Mouse (Mus musculus) stomach, postnatal 0 days (tissue): ENCODE results near the gene Akt1. TPM values are rescaled to one million over a fixed set of nuclear protein-coding genes. Genes with fewer than 3 reads are reported as not detected.

ENCODE experiments used
- ATAC-seq: fragments of 200-750 bp; cut with Nextera tagmentation; 2 replicates; pipeline ENCODE4 v1.8.0; 2017; ENCODE audit not compliant: low FRiP score, low TSS enrichment
- DNase-seq: peaks from one replicate; pipeline ENCODE4 v3.0.0-alpha.2; 2016; ENCODE audit warnings: low spot score
- H3K27ac ChIP-seq: fragments of 300-500 bp; sonication (generic); replicated peaks from 2 replicates; pipeline ENCODE4 v1.5.1; 2014; ENCODE audit warnings: mild to moderate bottlenecking, control low read depth
- H3K27me3 ChIP-seq: fragments of 300-500 bp; sonication (generic); 2 replicates; pipeline ENCODE4 v1.6.1; 2014; ENCODE audit warnings: low read length; ENCODE audit not compliant: control insufficient read depth, insufficient read depth
- H3K36me3 ChIP-seq: fragments of 300-500 bp; sonication (generic); 2 replicates; pipeline ENCODE4 v1.6.1; 2014; ENCODE audit warnings: low read length, mixed read lengths; ENCODE audit not compliant: control insufficient read depth, insufficient read depth
- H3K4me1 ChIP-seq: fragments of 300-500 bp; sonication (generic); replicated peaks from 2 replicates; pipeline ENCODE4 v1.6.1; 2014; ENCODE audit warnings: antibody characterized with exemption; ENCODE audit not compliant: control insufficient read depth, insufficient read depth
- H3K4me2 ChIP-seq: fragments of 300-500 bp; sonication (generic); replicated peaks from 2 replicates; pipeline ENCODE4 v1.6.1; 2014; ENCODE audit warnings: low read depth, mild to moderate bottlenecking, control low read depth, moderate library complexity
- H3K4me3 ChIP-seq: fragments of 300-500 bp; sonication (generic); 2 replicates; pipeline ENCODE4 v1.5.1; 2014; ENCODE audit warnings: low read depth, low read length, control low read depth
- H3K9ac ChIP-seq: fragments of 300-500 bp; sonication (generic); 2 replicates; pipeline ENCODE4 v1.6.1; 2014; ENCODE audit warnings: mild to moderate bottlenecking, low read length, control low read depth, mixed read lengths
- H3K9me3 ChIP-seq: fragments of 300-500 bp; sonication (generic); 2 replicates; pipeline ENCODE4 v1.6.1; 2016; ENCODE audit warnings: low read length; ENCODE audit not compliant: control insufficient read depth
- CTCF ChIP-seq: IDR thresholded peaks from 2 replicates; pipeline ENCODE4 v1.5.1; 2016; ENCODE audit warnings: antibody characterized with exemption, low read depth, mild to moderate bottlenecking, moderate library complexity
- EP300 ChIP-seq: optimal IDR thresholded peaks from 2 replicates; pipeline ENCODE3; 2016; ENCODE audit warnings: antibody characterized with exemption
- WGBS: fragments of 180-500 bp; shearing (Covaris S2); extraction: QIAGEN DNeasy Blood & Tissue Kit; methylation state at CpG from one replicate; pipeline ENCODE4 v1.1.7; 2014; 5-methylcytosine and 5-hydroxymethylcytosine counted together
- polyA plus RNA-seq: library from polyadenylated mRNA; unstranded; fragments of >200 nt; fragmentation: Nextera tagmentation; extraction: Ambion mirVana; gene quantifications from 2 replicates; pipeline ENCODE4 v1.2.1, GENCODE M21; 2015

Akt1 gene
- 84.5 and 98.2 TPM in 2 replicates for polyA plus RNA-seq

- H3K4me3 ChIP-seq, result peak within 1 kb of the TSS; percentile 96
- TF ChIP-seq EP300, result no peak
- no peak for TF ChIP-seq CTCF
- no peaks in the 10 kb centered on the region for H3K27me3 ChIP-seq
- peak; percentile 14 for ATAC-seq
- peaks cover 18% of the 10 kb centered on the region for H3K4me1 ChIP-seq
- no peaks in the 10 kb centered on the region for H3K9me3 ChIP-seq
- under 1% methylated on average over 39 of the region's 70 CpGs for WGBS
- DNase-seq, result peak; percentile 77
- peak within 1 kb of the TSS; percentile 99 for H3K27ac ChIP-seq
- H3K4me2 ChIP-seq, result peak within 1 kb of the TSS; percentile 80
- H3K36me3 ChIP-seq, result 0 out of 2 replicates have a peak, but pooled peaks cover 8% of the 10 kb centered on the region
- peak within 1 kb of the TSS; percentile 99 for H3K9ac ChIP-seq
Observed at GRCm38 (mm10) chr12:112674132-112675011, at the start of gene Akt1. Gene Akt1, minus strand, starts transcription at chr12:112674884.

- H3K4me2 ChIP-seq, result peak overlapping the region; percentile 25; the same call in 1 of the 2 replicates
- no peaks in the 10 kb centered on the region for H3K36me3 ChIP-seq
- no peak overlapping the region for H3K9ac ChIP-seq
- TF ChIP-seq CTCF (peak; percentile 80), EP300 (no peak)
- no peak overlapping the region for H3K27ac ChIP-seq
- H3K4me3 ChIP-seq, result no peak overlapping the region
- DNase-seq (peak; percentile 87), ATAC-seq (peak; percentile 41)
- 73% methylated on average over 11 of the region's 11 CpGs for WGBS
- no peaks in the 10 kb centered on the region for H3K27me3 ChIP-seq
- H3K9me3 ChIP-seq, result no peaks in the 10 kb centered on the region
- H3K4me1 ChIP-seq, result peaks cover 2% of the 10 kb centered on the region; the same call in 1 of the 2 replicates
Observed at GRCm38 (mm10) chr12:112724077-112724805, 49.6 kb upstream of the Akt1 start.

GRCm38 (mm10) chr12:112723445-112723844 is 48.8 kb upstream of the Akt1 start:
- 76% methylated on average over 6 of the region's 6 CpGs for WGBS
- H3K4me3 ChIP-seq, result peak overlapping the region; percentile 81
- peak overlapping the region; percentile 90; the same call in 1 of the 2 replicates for H3K9ac ChIP-seq
- H3K36me3 ChIP-seq, result no peaks in the 10 kb centered on the region
- peak overlapping the region; percentile 94 for H3K4me2 ChIP-seq
- TF ChIP-seq EP300 (no peak), CTCF (no peak)
- H3K4me1 ChIP-seq, result peaks cover 2% of the 10 kb centered on the region; the same call in 1 of the 2 replicates
- no peaks in the 10 kb centered on the region for H3K27me3 ChIP-seq
- ATAC-seq (no peak), DNase-seq (no peak)
- no peaks in the 10 kb centered on the region for H3K9me3 ChIP-seq
- H3K27ac ChIP-seq, result peak overlapping the region; percentile 96

DNA sequence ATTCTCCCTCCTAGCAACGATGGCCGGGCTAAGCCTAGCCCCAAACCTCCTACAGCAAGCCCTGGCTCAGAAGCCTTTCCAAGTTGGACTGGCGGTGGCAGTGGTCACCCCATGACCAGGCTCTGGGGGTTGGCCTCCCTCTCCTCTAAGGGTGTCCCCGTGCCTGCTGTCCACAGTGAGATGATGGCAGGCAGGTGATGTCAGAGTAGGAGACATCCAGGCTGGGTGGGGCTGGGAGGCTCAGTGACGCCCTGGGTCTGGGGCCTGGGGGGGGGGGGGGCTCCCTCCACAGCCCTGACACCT is 48.3 kb upstream of the Akt1 start:
- Histone ChIP-seq H3K4me2 (peak overlapping the region; percentile 94), H3K27me3 (no peaks in the 10 kb centered on the region), H3K9ac (peak overlapping the region; percentile 90), H3K36me3 (no peaks in the 10 kb centered on the region), H3K9me3 (no peaks in the 10 kb centered on the region), H3K27ac (peak overlapping the region; percentile 96), H3K4me1 (peaks cover 2% of the 10 kb centered on the region; the same call in 1 of the 2 replicates), H3K4me3 (peak overlapping the region; percentile 81)
- no peak for TF ChIP-seq EP300
- 6% methylated on average over 5 of the region's 5 CpGs for WGBS
- DNase-seq, result no peak
- no peak for ATAC-seq

DNA sequence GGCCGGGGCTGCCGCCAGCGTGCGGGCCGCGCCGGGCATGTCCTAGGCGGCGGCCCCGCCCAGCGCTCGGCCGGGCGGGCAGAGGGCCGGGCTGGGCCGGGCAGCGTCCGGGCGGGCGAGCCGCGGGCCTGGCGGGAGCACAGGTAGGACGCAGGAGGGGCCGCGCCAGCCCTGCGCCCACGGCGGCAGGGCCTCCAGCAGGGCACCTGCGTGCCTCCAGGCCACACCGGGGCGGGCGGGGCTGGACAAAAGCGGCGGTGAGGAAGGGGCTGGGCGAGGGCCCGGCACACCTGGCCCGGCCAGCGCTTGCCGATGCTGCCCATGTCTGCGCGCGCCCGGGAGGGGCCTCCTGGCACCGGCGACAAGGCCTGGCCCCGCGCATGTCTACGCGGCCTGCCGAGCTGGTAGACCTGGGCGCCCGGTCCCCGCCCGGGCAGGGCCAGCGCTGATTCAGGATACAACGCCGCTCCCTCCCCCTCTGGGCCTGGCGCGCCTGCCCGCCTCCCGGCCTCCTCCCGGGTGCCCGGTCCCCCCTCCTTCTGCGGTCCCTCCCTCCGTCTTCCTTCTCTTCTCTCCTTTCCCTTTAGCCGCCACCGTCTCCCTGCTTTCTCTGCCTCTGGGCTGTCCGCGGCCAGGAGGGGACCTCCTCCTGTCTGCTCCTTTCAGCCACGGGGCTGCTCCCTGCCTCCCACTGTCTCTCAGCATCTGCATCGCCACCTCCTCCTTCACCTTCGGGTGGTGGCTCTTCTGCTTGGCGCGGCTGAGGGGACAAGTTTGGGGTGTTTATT is 47.8 kb upstream of the Akt1 start:
- no peaks in the 10 kb centered on the region for H3K36me3 ChIP-seq
- WGBS, result under 1% methylated on average over 31 of the region's 75 CpGs
- no peaks in the 10 kb centered on the region for H3K27me3 ChIP-seq
- H3K4me2 ChIP-seq, result peak overlapping the region; percentile 94
- H3K4me1 ChIP-seq, result peaks cover 2% of the 10 kb centered on the region; the same call in 1 of the 2 replicates
- peak overlapping the region; percentile 96 for H3K27ac ChIP-seq
- H3K9me3 ChIP-seq, result no peaks in the 10 kb centered on the region
- TF ChIP-seq CTCF, result no peak
- no peak for TF ChIP-seq EP300
- H3K4me3 ChIP-seq, result peak overlapping the region; percentile 81
- ATAC-seq (peak; percentile 64), DNase-seq (peak; percentile 88)
- peak overlapping the region; percentile 90 for H3K9ac ChIP-seq
